ENCODE assay signal across 8 mouse cellular contexts in the genomic region with DNA sequence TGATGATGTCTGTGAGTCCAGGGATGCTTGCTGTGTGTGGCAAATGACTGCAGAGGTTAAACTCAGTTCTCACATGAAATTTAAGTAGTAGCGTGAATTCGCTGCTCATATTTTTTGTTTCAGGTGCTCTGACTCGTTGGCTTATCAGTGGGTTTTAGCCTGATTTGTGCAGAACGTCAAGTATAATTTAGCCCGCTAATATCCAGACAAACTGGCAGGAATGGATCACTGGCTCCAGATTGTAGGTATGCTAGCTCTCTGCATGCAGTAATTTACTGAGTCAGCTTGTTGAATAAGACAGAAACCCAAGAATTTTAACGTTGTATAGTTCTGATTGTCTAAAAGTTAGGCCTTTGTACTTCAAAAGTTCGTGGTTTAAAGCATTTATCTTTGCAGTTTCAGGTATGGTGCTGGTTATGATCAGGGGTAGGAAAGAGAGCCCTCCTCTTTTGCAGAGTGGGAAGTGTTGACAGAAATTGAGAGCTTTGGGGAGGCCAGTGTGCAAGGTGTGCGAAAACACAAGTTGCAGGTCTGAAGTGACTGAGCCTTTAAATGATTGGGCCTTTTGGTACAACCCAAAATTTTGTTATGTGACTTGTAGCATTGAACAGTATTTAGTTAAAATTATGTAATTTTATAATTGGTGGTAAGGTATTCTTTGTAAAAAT. TPM values are rescaled to one million over a fixed set of nuclear protein-coding genes. Genes with fewer than 3 reads are reported as not detected.
DNase-seq lines count a peak whose midpoint lies in the region; ATAC-seq and TF ChIP-seq lines count a peak whose summit lies in the region.

No protein-coding gene starts in this region.

- TF ChIP-seq CTCF in ES-Bruce4 (IDR thresholded peaks at IDR 0.05; ENCODE audit: low read depth, low read length), result no peak

- TF ChIP-seq POLR2A in ES-Bruce4 (IDR thresholded peaks at IDR 0.05; ENCODE audit: insufficient read depth, low read length), result no peak

- no peak overlapping the region for H3K27ac ChIP-seq in heart, embryonic 14.5 days (replicated peaks in 1 of 2; ENCODE audit: control insufficient read depth in 1 of 2, insufficient read depth in 1 of 2, low read depth in 2 of 2, low read length in 2 of 2)
- H3K27ac ChIP-seq in ES-Bruce4 (ENCODE audit: insufficient read depth, low read length) (no peak overlapping the region), macrophage (peak overlapping the region; percentile 51)
- no peak overlapping the region for H3K27ac ChIP-seq in forebrain, embryonic 15.5 days (replicated peaks)

- peaks cover 9% of the 10 kb centered on the region; the same call in 1 of the 2 replicates for H3K36me3 ChIP-seq in heart, embryonic 14.5 days (ENCODE audit: control insufficient read depth, insufficient read depth, low read length)
- H3K36me3 ChIP-seq in ES-Bruce4 (ENCODE audit: control insufficient read depth, insufficient read depth, low read length, poor library complexity, severe bottlenecking), result peaks cover 16% of the 10 kb centered on the region
- no peaks in the 10 kb centered on the region; the same call in 1 of the 2 replicates for H3K36me3 ChIP-seq in forebrain, embryonic 15.5 days
- H3K36me3 ChIP-seq in macrophage (ENCODE audit: inconsistent target), result no peaks in the 10 kb centered on the region

- H3K4me2 ChIP-seq in heart, embryonic 14.5 days (ENCODE audit: low read length), result peak overlapping the region; percentile 91
- H3K4me2 ChIP-seq in forebrain, embryonic 15.5 days (replicated peaks), result peak overlapping the region; percentile 67

- H3K27me3 ChIP-seq in heart, embryonic 14.5 days (ENCODE audit: control insufficient read depth, insufficient read depth, low read length), result no peaks in the 10 kb centered on the region
- H3K27me3 ChIP-seq in ES-Bruce4 (ENCODE audit: control insufficient read depth, insufficient read depth, low read length, poor library complexity, severe bottlenecking), result no peaks in the 10 kb centered on the region
- H3K27me3 ChIP-seq in forebrain, embryonic 15.5 days, result no peaks in the 10 kb centered on the region

- TF ChIP-seq EP300 in ES-Bruce4 (IDR thresholded peaks at IDR 0.05; ENCODE audit: insufficient read depth, low read depth, low read length), result no peak

- peaks cover 65% of the 10 kb centered on the region for H3K79me2 ChIP-seq in macrophage (ENCODE audit: inconsistent target)

- ATAC-seq in heart, embryonic 14.5 days (ENCODE audit: insufficient number of reproducible peaks, insufficient read depth, low FRiP score, low read depth), result no peak
- ATAC-seq in forebrain, embryonic 15.5 days (replicated peaks), result no peak
- ATAC-seq in megakaryocyte-erythroid progenitor cell, adult 5-6 weeks (replicated peaks; ENCODE audit: low FRiP score, low TSS enrichment, poor library complexity, severe bottlenecking), result no peak

- peak overlapping the region; percentile 78 to 98; a peak in 3 of 4 replicates for H3K4me3 ChIP-seq in heart, embryonic 14.5 days (ENCODE audit: control insufficient read depth in 1 of 2, insufficient read depth in 1 of 2, low read depth in 1 of 2, low read length in 2 of 2)
- peak overlapping the region; percentile 67 for H3K4me3 ChIP-seq in ES-Bruce4 (ENCODE audit: low read depth, low read length)
- peak overlapping the region; percentile 92 for H3K4me3 ChIP-seq in forebrain, embryonic 15.5 days
- peak overlapping the region; percentile 72 for H3K4me3 ChIP-seq in macrophage (ENCODE audit: inconsistent target)

- H3K9ac ChIP-seq in heart, embryonic 14.5 days (ENCODE audit: low read length), result peak overlapping the region; percentile 98
- H3K9ac ChIP-seq in ES-Bruce4 (ENCODE audit: low read depth, poor library complexity, severe bottlenecking), result peak overlapping the region; percentile 97
- H3K9ac ChIP-seq in forebrain, embryonic 15.5 days (replicated peaks), result peak overlapping the region; percentile 98

- WGBS in heart, embryonic 14.5 days, result 2% methylated on average over 8 of the region's 8 CpGs
- WGBS in forebrain, embryonic 15.5 days, result under 1% methylated on average over 8 of the region's 8 CpGs
- 6% methylated on average over 8 of the region's 8 CpGs for WGBS in macrophage (ENCODE audit: missing documents)

- H3K9me3 ChIP-seq in heart, embryonic 14.5 days (ENCODE audit: control insufficient read depth, low read length), result no peaks in the 10 kb centered on the region
- H3K9me3 ChIP-seq in ES-Bruce4 (replicated peaks; ENCODE audit: control insufficient read depth, insufficient read depth, low read length, poor library complexity, severe bottlenecking), result no peaks in the 10 kb centered on the region
- no peaks in the 10 kb centered on the region for H3K9me3 ChIP-seq in forebrain, embryonic 15.5 days

- DNase-seq in heart, adult 18-20 months, result no peak
- no peak for DNase-seq in MN1 (ENCODE audit: low spot score)
- no peak for DNase-seq in right cerebral cortex, postnatal 14 days

- H3K4me1 ChIP-seq in heart, embryonic 14.5 days (ENCODE audit: control insufficient read depth in 2 of 2, insufficient read depth in 2 of 2, low read length in 2 of 2), result peaks cover 4 to 9% of the 10 kb centered on the region in 2 experiments
- H3K4me1 ChIP-seq in ES-Bruce4 (ENCODE audit: control insufficient read depth, insufficient read depth, low read length), result no peaks in the 10 kb centered on the region
- peaks cover 52% of the 10 kb centered on the region for H3K4me1 ChIP-seq in forebrain, embryonic 15.5 days

RNA-seq across cellular contexts. Expression of gene Pten, which starts 2.2 kb away (rescaled TPM):
- polyA plus RNA-seq in heart, embryonic 14.5 days (2014; fragmentation: Nextera tagmentation; extraction: Ambion mirVana), result 7.7 and 10.8 TPM in 2 replicates
- total RNA-seq in heart, adult 18-20 months (2021), result 10 to 100 TPM; 59.0 to 60.3 TPM
- polyA plus RNA-seq in ES-Bruce4 (2011; ENCODE audit: insufficient read depth, insufficient read length, low read depth, missing spikeins) (58.8 and 64.1 TPM in 2 replicates), macrophage (2018) (29.6 to 30.5 TPM (median 30.4 TPM) in 3 replicates)
- 12.2 TPM in 2 replicates for polyA plus RNA-seq in forebrain, embryonic 15.5 days (2015; fragmentation: Nextera tagmentation; extraction: Ambion mirVana)
- total RNA-seq in macrophage (2018; cell fraction: chromatin; rRNA removed), result 100 to 1,000 TPM in 15 of 26 experiments, 10 to 100 TPM in 11; 39.0 to 148 (median 112) TPM
- total RNA-seq in macrophage (2018; cell fraction: cytosol; rRNA removed), result 10 to 100 TPM; 42.6 to 69.1 (median 60.0) TPM
- 100 to 1,000 TPM in 9 of 26 experiments, 10 to 100 TPM in 17; 42.5 to 152 (median 84.4) TPM for total RNA-seq in macrophage (2018; cell fraction: nucleus; rRNA removed)
- total RNA-seq in megakaryocyte-erythroid progenitor cell, adult 5-6 weeks (2014; fragmentation: Nextera tagmentation), result 51.0 and 53.2 TPM in 2 replicates
- total RNA-seq in megakaryocyte-erythroid progenitor cell, adult 5-6 weeks (2017), result 63.2 and 90.9 TPM in 2 replicates

RNA-seq across cellular contexts. Expression of gene Atad1, which starts 19.9 kb away (rescaled TPM):
- 65.0 and 71.8 TPM in 2 replicates for polyA plus RNA-seq in heart, embryonic 14.5 days (2014; fragmentation: Nextera tagmentation; extraction: Ambion mirVana)
- total RNA-seq in heart, adult 18-20 months (2021), result 10 to 100 TPM; 90.5 to 91.8 TPM
- polyA plus RNA-seq in ES-Bruce4 (2011; ENCODE audit: insufficient read depth, insufficient read length, low read depth, missing spikeins), result 98.4 and 107 TPM in 2 replicates
- 113 and 120 TPM in 2 replicates for polyA plus RNA-seq in forebrain, embryonic 15.5 days (2015; fragmentation: Nextera tagmentation; extraction: Ambion mirVana)
- 100 to 1,000 TPM in 1 of 26 experiments, 10 to 100 TPM in 25; 25.3 to 161 (median 56.5) TPM for total RNA-seq in macrophage (2018; cell fraction: chromatin; rRNA removed)
- total RNA-seq in macrophage (2018; cell fraction: cytosol; rRNA removed), result 10 to 100 TPM; 52.6 to 75.1 (median 61.2) TPM
- total RNA-seq in macrophage (2018; cell fraction: nucleus; rRNA removed), result 100 to 1,000 TPM in 12 of 26 experiments, 10 to 100 TPM in 14; 50.2 to 195 (median 95.8) TPM
- 49.6 to 65.6 TPM (median 57.5 TPM) in 3 replicates for polyA plus RNA-seq in macrophage (2018)
- 31.4 and 49.4 TPM in 2 replicates for total RNA-seq in megakaryocyte-erythroid progenitor cell, adult 5-6 weeks (2014; fragmentation: Nextera tagmentation)
- 78.5 and 83.7 TPM in 2 replicates for total RNA-seq in megakaryocyte-erythroid progenitor cell, adult 5-6 weeks (2017)
